Comparison of ENCODE assay signal across 15 mouse cellular contexts in genomic region chr15:103002821-103003448, GRCm38 (mm10). TPM values are rescaled to one million over a fixed set of nuclear protein-coding genes. Genes with fewer than 3 reads are reported as not detected.
DNase-seq lines count a peak whose midpoint lies in the region; ATAC-seq and TF ChIP-seq lines count a peak whose summit lies in the region.
"Had no signal": no experiment of that assay in that cellular context is flagged by ENCODE, and none has a peak within 500 bp of the region (broad histone marks: within the 10 kb centered on the region; RNA-seq: fewer than 3 reads in every experiment).

No protein-coding gene starts in this region.

- peak overlapping the region; percentile 8 for H3K4me3 ChIP-seq in megakaryocyte, embryonic 14.5 days (replicated peaks)
- H3K4me3 ChIP-seq in brown adipose tissue, adult 24 weeks (ENCODE audit: insufficient read depth, low read depth, low read length) = no peak overlapping the region
- no peak overlapping the region for H3K4me3 ChIP-seq in stomach, embryonic 15.5 days (replicated peaks)
- no peak overlapping the region for H3K4me3 ChIP-seq in layer of hippocampus, adult 2 months
- H3K4me3 ChIP-seq: forebrain, embryonic 13.5 days had no signal

- H3K4me1 ChIP-seq in megakaryocyte, embryonic 14.5 days = peaks cover 28% of the 10 kb centered on the region
- 0 out of 2 replicates have a peak, but pooled peaks cover 4% of the 10 kb centered on the region for H3K4me1 ChIP-seq in brown adipose tissue, adult 24 weeks (ENCODE audit: control insufficient read depth, insufficient read depth, insufficient read length, low read length)
- peaks cover 15% of the 10 kb centered on the region for H3K4me1 ChIP-seq in stomach, embryonic 15.5 days

- peak overlapping the region; percentile 55 for H3K27ac ChIP-seq in brown adipose tissue, adult 24 weeks (replicated peaks; ENCODE audit: low read depth, low read length)
- H3K27ac ChIP-seq in stomach, embryonic 15.5 days = peak overlapping the region; percentile 33
- no peak overlapping the region for H3K27ac ChIP-seq in layer of hippocampus, adult 2 months
- H3K27ac ChIP-seq: forebrain, embryonic 13.5 days had no signal

- H3K27me3 ChIP-seq in megakaryocyte, embryonic 14.5 days (replicated peaks) = peaks cover 99% of the 10 kb centered on the region
- H3K27me3 ChIP-seq in stomach, embryonic 15.5 days (replicated peaks) = peaks cover 95% of the 10 kb centered on the region

- H3K9ac ChIP-seq in stomach, embryonic 15.5 days = no peak overlapping the region
- H3K9ac ChIP-seq: forebrain, embryonic 13.5 days had no signal

- WGBS in stomach, embryonic 15.5 days = 16% methylated on average over 13 of the region's 13 CpGs

- no peak for ATAC-seq in megakaryocyte, adult 5-6 weeks (ENCODE audit: poor library complexity, severe bottlenecking)
- ATAC-seq in stomach, embryonic 15.5 days (ENCODE audit: insufficient read depth, low FRiP score, low read depth) = no peak
- no peak for ATAC-seq in megakaryocyte-erythroid progenitor cell, adult 5-6 weeks (replicated peaks; ENCODE audit: low FRiP score, low TSS enrichment, poor library complexity, severe bottlenecking)
- ATAC-seq: forebrain, embryonic 13.5 days had no signal

- no peak for TF ChIP-seq CTCF in layer of hippocampus, adult 2 months (conservative IDR thresholded peaks at IDR 0.05)

- peak; percentile 66 to 73 for DNase-seq in kidney, postnatal 4 days
- DNase-seq in layer of hippocampus, adult 2 months (ENCODE audit: low spot score in 2 of 2) = no peak
- DNase-seq: cerebellum, postnatal 36 days; heart, postnatal 36 days; lung, adult 18-20 months; right cerebral cortex, postnatal 25 days; thymus, postnatal 14 days had no signal

- no peaks in the 10 kb centered on the region for H3K36me3 ChIP-seq in megakaryocyte, embryonic 14.5 days (replicated peaks; ENCODE audit: low read length)
- H3K36me3 ChIP-seq in stomach, embryonic 15.5 days = no peaks in the 10 kb centered on the region

- no peak overlapping the region for H3K4me2 ChIP-seq in stomach, embryonic 15.5 days
- H3K4me2 ChIP-seq: forebrain, embryonic 13.5 days; heart, embryonic 11.5 days had no signal

- no peaks in the 10 kb centered on the region; the same call in 1 of the 2 replicates for H3K9me3 ChIP-seq in megakaryocyte, embryonic 14.5 days
- no peaks in the 10 kb centered on the region for H3K9me3 ChIP-seq in stomach, embryonic 15.5 days
- H3K9me3 ChIP-seq: forebrain, embryonic 13.5 days had no signal

RNA-seq across cellular contexts. Expression of gene Hoxc6, which starts 4.9 kb away (rescaled TPM):
- polyA plus RNA-seq in megakaryocyte, embryonic 14.5 days (2012; ENCODE audit: insufficient read depth, low replicate concordance) = not detected in 2 replicates
- total RNA-seq in megakaryocyte, adult 5-6 weeks (2015) = not detected in 2 replicates
- total RNA-seq in megakaryocyte, adult 5-6 weeks (2017) = not detected in 2 replicates
- polyA plus RNA-seq in brown adipose tissue, adult 24 weeks (2012; ENCODE audit: insufficient read depth, insufficient read length, missing spikeins) = 17.1 and 21.7 TPM in 2 replicates
- polyA plus RNA-seq in stomach, embryonic 15.5 days (2015; fragmentation: Nextera tagmentation; extraction: Ambion mirVana) = 2.6 and 4.7 TPM in 2 replicates
- not detected in 2 replicates for total RNA-seq in megakaryocyte-erythroid progenitor cell, adult 5-6 weeks (2014; fragmentation: Nextera tagmentation)
- total RNA-seq in megakaryocyte-erythroid progenitor cell, adult 5-6 weeks (2017) = not detected in 2 replicates
- not detected for total RNA-seq in layer of hippocampus, adult 2 months (2021)
- polyA plus RNA-seq: forebrain, embryonic 13.5 days had no signal

RNA-seq across cellular contexts. Expression of gene Hoxc8, which starts 12.5 kb away (rescaled TPM):
- polyA plus RNA-seq in megakaryocyte, embryonic 14.5 days (2012; ENCODE audit: insufficient read depth, low replicate concordance) = 0.04 TPM in 1 of 2 replicates, not detected in the other
- total RNA-seq in megakaryocyte, adult 5-6 weeks (2015) = not detected in 2 replicates
- total RNA-seq in megakaryocyte, adult 5-6 weeks (2017) = not detected in 2 replicates
- 8.9 and 9.8 TPM in 2 replicates for polyA plus RNA-seq in brown adipose tissue, adult 24 weeks (2012; ENCODE audit: insufficient read depth, insufficient read length, missing spikeins)
- 1.4 and 1.9 TPM in 2 replicates for polyA plus RNA-seq in stomach, embryonic 15.5 days (2015; fragmentation: Nextera tagmentation; extraction: Ambion mirVana)
- total RNA-seq in megakaryocyte-erythroid progenitor cell, adult 5-6 weeks (2014; fragmentation: Nextera tagmentation) = not detected in 2 replicates
- total RNA-seq in megakaryocyte-erythroid progenitor cell, adult 5-6 weeks (2017) = not detected in 2 replicates
- not detected for total RNA-seq in layer of hippocampus, adult 2 months (2021)
- total RNA-seq: heart, postnatal 36 days had no signal
- polyA plus RNA-seq: embryonic facial prominence, embryonic 14.5 days; forebrain, embryonic 13.5 days had no signal

RNA-seq across cellular contexts. Expression of gene Hoxc4, which starts 15.8 kb away (rescaled TPM):
- not detected in 2 replicates for polyA plus RNA-seq in megakaryocyte, embryonic 14.5 days (2012; ENCODE audit: insufficient read depth, low replicate concordance)
- total RNA-seq in megakaryocyte, adult 5-6 weeks (2015) = not detected in 2 replicates
- total RNA-seq in megakaryocyte, adult 5-6 weeks (2017) = not detected in 2 replicates
- polyA plus RNA-seq in brown adipose tissue, adult 24 weeks (2012; ENCODE audit: insufficient read depth, insufficient read length, missing spikeins) = 9.4 and 13.7 TPM in 2 replicates
- polyA plus RNA-seq in stomach, embryonic 15.5 days (2015; fragmentation: Nextera tagmentation; extraction: Ambion mirVana) = 16.2 and 17.3 TPM in 2 replicates
- not detected in 2 replicates for total RNA-seq in megakaryocyte-erythroid progenitor cell, adult 5-6 weeks (2014; fragmentation: Nextera tagmentation)
- not detected in 2 replicates for total RNA-seq in megakaryocyte-erythroid progenitor cell, adult 5-6 weeks (2017)
- total RNA-seq in layer of hippocampus, adult 2 months (2021) = not detected
- total RNA-seq: heart, postnatal 36 days had no signal
- polyA plus RNA-seq: forebrain, embryonic 13.5 days had no signal

RNA-seq across cellular contexts. Expression of gene Hoxc9, which starts 26.7 kb away (rescaled TPM):
- not detected in 2 replicates for polyA plus RNA-seq in megakaryocyte, embryonic 14.5 days (2012; ENCODE audit: insufficient read depth, low replicate concordance)
- not detected in 2 replicates for total RNA-seq in megakaryocyte, adult 5-6 weeks (2015)
- not detected in 2 replicates for total RNA-seq in megakaryocyte, adult 5-6 weeks (2017)
- polyA plus RNA-seq in brown adipose tissue, adult 24 weeks (2012; ENCODE audit: insufficient read depth, insufficient read length, missing spikeins) = not detected in 2 replicates
- 0.06 TPM in 1 of 2 replicates, not detected in the other for polyA plus RNA-seq in stomach, embryonic 15.5 days (2015; fragmentation: Nextera tagmentation; extraction: Ambion mirVana)
- not detected in 2 replicates for total RNA-seq in megakaryocyte-erythroid progenitor cell, adult 5-6 weeks (2014; fragmentation: Nextera tagmentation)
- total RNA-seq in megakaryocyte-erythroid progenitor cell, adult 5-6 weeks (2017) = not detected in 2 replicates
- not detected for total RNA-seq in layer of hippocampus, adult 2 months (2021)
- total RNA-seq: heart, postnatal 36 days had no signal
- polyA plus RNA-seq: embryonic facial prominence, embryonic 14.5 days; forebrain, embryonic 13.5 days; heart, embryonic 11.5 days had no signal

RNA-seq across cellular contexts. Expression of gene Hoxc5, which starts 35.7 kb away (rescaled TPM):
- polyA plus RNA-seq in megakaryocyte, embryonic 14.5 days (2012; ENCODE audit: insufficient read depth, low replicate concordance) = not detected in 2 replicates
- not detected in 2 replicates for total RNA-seq in megakaryocyte, adult 5-6 weeks (2015)
- not detected in 2 replicates for total RNA-seq in megakaryocyte, adult 5-6 weeks (2017)
- polyA plus RNA-seq in brown adipose tissue, adult 24 weeks (2012; ENCODE audit: insufficient read depth, insufficient read length, missing spikeins) = 14.1 and 15.1 TPM in 2 replicates
- polyA plus RNA-seq in stomach, embryonic 15.5 days (2015; fragmentation: Nextera tagmentation; extraction: Ambion mirVana) = 13.6 and 16.2 TPM in 2 replicates
- total RNA-seq in megakaryocyte-erythroid progenitor cell, adult 5-6 weeks (2014; fragmentation: Nextera tagmentation) = not detected in 2 replicates
- not detected in 2 replicates for total RNA-seq in megakaryocyte-erythroid progenitor cell, adult 5-6 weeks (2017)
- not detected for total RNA-seq in layer of hippocampus, adult 2 months (2021)
- total RNA-seq: heart, postnatal 36 days had no signal
- polyA plus RNA-seq: forebrain, embryonic 13.5 days had no signal

Comparison
In these comparisons a context has a peak if more than half of its experiments do, and no peak if none do; other contexts are left out.
1. DNase-seq: peak in kidney, postnatal 4 days (2 of 2); none in layer of hippocampus, adult 2 months (0 of 2).